Mouse (Mus musculus) C2C12 (cell line): ENCODE measurements around the gene Slmap.

ENCODE experiments used
- CTCF ChIP-seq: IDR thresholded peaks from one replicate; pipeline ENCODE4 v1.5.1; 2011; ENCODE audit not compliant: control insufficient read depth, insufficient read depth, insufficient read length
- MAX ChIP-seq: IDR thresholded peaks from one replicate; pipeline ENCODE4 v1.6.1; 2011; ENCODE audit warnings: mild to moderate bottlenecking, control low read depth
- MYOG ChIP-seq: IDR thresholded peaks from one replicate; pipeline ENCODE4 v1.6.1; 2011; ENCODE audit not compliant: control insufficient read depth, insufficient read length; ENCODE audit errors: extremely low read depth

DNA sequence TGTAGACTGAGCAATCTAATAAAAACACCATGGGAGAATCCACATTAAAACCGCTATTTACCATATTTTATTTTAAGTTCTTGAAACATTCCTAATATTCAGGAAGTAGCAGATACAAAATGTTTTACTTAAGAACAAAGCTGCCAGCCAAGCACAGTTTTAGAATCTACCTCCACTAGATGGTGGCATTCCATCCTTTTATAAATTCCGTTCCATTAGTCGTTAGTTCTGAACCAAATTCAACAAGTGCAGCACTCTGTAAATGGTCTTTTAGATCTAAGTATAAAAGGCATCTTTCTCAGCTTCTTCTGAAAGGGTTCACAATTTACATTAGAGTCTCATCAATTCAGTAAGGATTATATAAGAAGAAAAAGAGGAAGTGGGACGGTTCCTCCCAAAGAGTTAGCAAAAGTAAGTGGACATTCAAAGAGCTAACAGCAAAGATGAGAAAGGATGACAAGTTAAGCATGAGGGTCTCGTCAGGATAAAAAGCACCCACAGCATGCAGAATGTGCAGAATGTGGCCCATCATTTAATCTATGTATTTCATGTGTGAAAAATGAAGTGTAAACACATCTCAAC lies 68.1 kb downstream of the Slmap start:
- TF ChIP-seq CTCF (no peak), MYOG (no peak), MAX (no peak)
